In the genomic region with DNA sequence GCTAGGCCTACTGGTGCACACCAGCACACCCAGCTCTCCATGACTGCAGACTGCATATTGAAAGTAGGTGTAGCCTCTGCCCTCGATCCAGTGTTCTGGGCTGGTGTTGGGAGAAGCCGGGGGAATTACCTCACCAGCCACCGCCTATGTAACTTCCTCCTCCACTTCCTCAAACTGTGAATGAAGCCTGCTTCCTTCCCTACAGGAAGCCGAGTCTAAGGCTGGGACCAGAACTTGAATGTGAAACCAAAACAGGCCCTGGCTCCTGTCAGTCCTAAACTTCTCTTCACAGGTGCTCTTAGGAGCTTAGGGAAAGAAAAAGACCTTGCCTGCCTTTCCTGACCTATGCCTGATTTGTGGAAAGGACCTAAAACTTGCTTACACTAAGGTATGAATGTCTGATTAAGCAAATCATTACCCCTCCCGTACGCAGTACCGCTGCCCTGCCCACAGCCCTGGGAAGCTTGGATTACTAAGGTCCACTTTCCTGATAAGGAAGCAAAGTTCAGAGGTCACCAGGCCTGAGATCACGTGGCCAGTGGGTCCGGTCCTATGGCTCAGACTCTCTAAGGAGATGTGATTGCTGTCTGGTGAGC, we compare ENCODE assay signal across 7 mouse cellular contexts. TPM values are rescaled to one million over a fixed set of nuclear protein-coding genes. Genes with fewer than 3 reads are reported as not detected.
DNase-seq lines count a peak whose midpoint lies in the region; ATAC-seq and TF ChIP-seq lines count a peak whose summit lies in the region.

No protein-coding gene starts in this region.

- TF ChIP-seq CTCF in MEL (IDR thresholded peaks at IDR 0.05 in 2 of 3, conservative IDR thresholded peaks at IDR 0.05 in 1 of 3; ENCODE audit: control insufficient read depth in 1 of 3, insufficient read depth in 1 of 3, low read depth in 2 of 3, low read length in 3 of 3, poor library complexity in 1 of 3, severe bottlenecking in 1 of 3): no peak

- H3K4me2 ChIP-seq in lung, embryonic 15.5 days: peak overlapping the region; percentile 39
- peak overlapping the region; percentile 22 for H3K4me2 ChIP-seq in stomach, embryonic 15.5 days

- H3K36me3 ChIP-seq in MEL (ENCODE audit: control insufficient read depth in 1 of 2, insufficient read depth in 2 of 2, low read length in 2 of 2): peaks cover 0 to 18% of the 10 kb centered on the region in 2 experiments; a peak in 2 of 4 replicates
- no peaks in the 10 kb centered on the region for H3K36me3 ChIP-seq in embryonic facial prominence, embryonic 10.5 days (replicated peaks)
- H3K36me3 ChIP-seq in lung, embryonic 15.5 days: no peaks in the 10 kb centered on the region
- H3K36me3 ChIP-seq in stomach, embryonic 15.5 days: no peaks in the 10 kb centered on the region

- peak overlapping the region; percentile 47 to 70 for H3K4me3 ChIP-seq in MEL (ENCODE audit: control insufficient read depth in 1 of 2, insufficient read depth in 1 of 2, low read depth in 2 of 2, low read length in 2 of 2)
- H3K4me3 ChIP-seq in embryonic facial prominence, embryonic 10.5 days: no peak overlapping the region
- 0 out of 2 replicates have a peak overlapping the region, but pooled peaks have one; percentile 6 for H3K4me3 ChIP-seq in lung, embryonic 15.5 days
- 0 out of 2 replicates have a peak overlapping the region, but pooled peaks have one; percentile 8 for H3K4me3 ChIP-seq in stomach, embryonic 15.5 days (replicated peaks)

- no peak; the same call in 1 of the 2 replicates for ATAC-seq in lung, embryonic 15.5 days (ENCODE audit: borderline replicate concordance, extremely low read depth, low FRiP score, low TSS enrichment)
- ATAC-seq in stomach, embryonic 15.5 days (ENCODE audit: insufficient read depth, low FRiP score, low read depth): peak; percentile 20; the same call in 1 of the 2 replicates

- intact Hi-C loops in left cerebral cortex, postnatal 4 days (cut with DNase I): no loop called here

- peak overlapping the region; percentile 68 for H3K9ac ChIP-seq in MEL (ENCODE audit: control insufficient read depth, low read depth, low read length, poor library complexity, severe bottlenecking)
- no peak overlapping the region for H3K9ac ChIP-seq in lung, embryonic 15.5 days
- no peak overlapping the region for H3K9ac ChIP-seq in stomach, embryonic 15.5 days

- H3K4me1 ChIP-seq in MEL (ENCODE audit: control insufficient read depth in 1 of 2, insufficient read depth in 2 of 2, low read length in 2 of 2): peaks cover 2 to 26% of the 10 kb centered on the region in 2 experiments
- peaks cover 3% of the 10 kb centered on the region; the same call in 1 of the 2 replicates for H3K4me1 ChIP-seq in embryonic facial prominence, embryonic 10.5 days
- H3K4me1 ChIP-seq in lung, embryonic 15.5 days: 0 out of 2 replicates have a peak, but pooled peaks cover 2% of the 10 kb centered on the region
- H3K4me1 ChIP-seq in stomach, embryonic 15.5 days: 0 out of 2 replicates have a peak, but pooled peaks cover 8% of the 10 kb centered on the region

- 60% methylated on average over 9 of the region's 9 CpGs for WGBS in embryonic facial prominence, embryonic 10.5 days
- WGBS in lung, embryonic 15.5 days: 35% methylated on average over 9 of the region's 9 CpGs
- 40% methylated on average over 9 of the region's 9 CpGs for WGBS in stomach, embryonic 15.5 days

- no peaks in the 10 kb centered on the region for H3K27me3 ChIP-seq in MEL (ENCODE audit: control insufficient read depth in 1 of 2, insufficient read depth in 2 of 2, low read length in 2 of 2)
- H3K27me3 ChIP-seq in embryonic facial prominence, embryonic 10.5 days (replicated peaks; ENCODE audit: low read depth, poor library complexity, severe bottlenecking): no peaks in the 10 kb centered on the region
- H3K27me3 ChIP-seq in lung, embryonic 15.5 days: no peaks in the 10 kb centered on the region
- H3K27me3 ChIP-seq in stomach, embryonic 15.5 days (replicated peaks): no peaks in the 10 kb centered on the region

- H3K79me2 ChIP-seq in MEL (ENCODE audit: control insufficient read depth, insufficient read depth, low read length, poor library complexity): no peaks in the 10 kb centered on the region

- no peak for TF ChIP-seq RAD21 in MEL (IDR thresholded peaks at IDR 0.05; ENCODE audit: low read depth, low read length)

- H3K27ac ChIP-seq in MEL (ENCODE audit: control insufficient read depth, low read depth, low read length): peak overlapping the region; percentile 49
- peak overlapping the region; percentile 26; the same call in 1 of the 2 replicates for H3K27ac ChIP-seq in embryonic facial prominence, embryonic 10.5 days (replicated peaks)
- peak overlapping the region; percentile 55 for H3K27ac ChIP-seq in lung, embryonic 15.5 days
- peak overlapping the region; percentile 0 for H3K27ac ChIP-seq in stomach, embryonic 15.5 days

- peak; percentile 83 for DNase-seq in MEL (ENCODE audit: low read depth, low spot score)
- no peak for DNase-seq in embryonic facial prominence, embryonic 10.5 days (ENCODE audit: low spot score)
- DNase-seq in kidney, adult 11 months: peak; percentile 62
- DNase-seq in frontal cortex, postnatal 10 days (ENCODE audit: low spot score in 2 of 2): no peak
- DNase-seq in left cerebral cortex, postnatal 4 days: no peak

- peak in 1 of 2 experiments; percentile 73; a peak in 2 of 4 replicates for TF ChIP-seq POLR2A in MEL (IDR thresholded peaks at IDR 0.05; ENCODE audit: control insufficient read depth in 1 of 2, insufficient read depth in 1 of 2, low read depth in 1 of 2, low read length in 2 of 2, poor library complexity in 1 of 2)

- no peaks in the 10 kb centered on the region for H3K9me3 ChIP-seq in MEL (replicated peaks; ENCODE audit: insufficient read depth, low read length)
- H3K9me3 ChIP-seq in embryonic facial prominence, embryonic 10.5 days: no peaks in the 10 kb centered on the region
- H3K9me3 ChIP-seq in lung, embryonic 15.5 days: no peaks in the 10 kb centered on the region
- H3K9me3 ChIP-seq in stomach, embryonic 15.5 days: no peaks in the 10 kb centered on the region

- TF ChIP-seq EP300 in MEL (IDR thresholded peaks at IDR 0.05; ENCODE audit: low read depth in 1 of 2, low read length in 2 of 2): peak; percentile 17 to 37; a peak in 1 of 4 replicates

TF ChIP-seq in MEL, 35 proteins besides CTCF, POLR2A, EP300 and RAD21 (continues in another document):
- no peak for TF ChIP-seq NRF1 (IDR thresholded peaks at IDR 0.05; ENCODE audit: insufficient read depth, low read depth, low read length, poor library complexity, severe bottlenecking)
- peak; percentile 76 for TF ChIP-seq ETS1 (IDR thresholded peaks at IDR 0.05; ENCODE audit: low read depth, low read length)
- no peak for TF ChIP-seq MYC (IDR thresholded peaks at IDR 0.05; ENCODE audit: low read depth, low read length)
- TF ChIP-seq CHD1 (IDR thresholded peaks at IDR 0.05; ENCODE audit: low read depth, low read length): no peak
- TF ChIP-seq MAX (IDR thresholded peaks at IDR 0.05; ENCODE audit: low read length): peak; percentile 26; the same call in 1 of the 2 replicates
- peak; percentile 43; the same call in 1 of the 2 replicates for TF ChIP-seq MXI1 (IDR thresholded peaks at IDR 0.05; ENCODE audit: low read depth, low read length)
- TF ChIP-seq E2F4 (IDR thresholded peaks at IDR 0.05; ENCODE audit: borderline replicate concordance, low read depth, low read length): no peak
- no peak for TF ChIP-seq MAZ (IDR thresholded peaks at IDR 0.05; ENCODE audit: low read depth, low read length)
- peak; percentile 77 for TF ChIP-seq HCFC1 (IDR thresholded peaks at IDR 0.05; ENCODE audit: low read depth, low read length)
- no peak for TF ChIP-seq ZKSCAN1 (IDR thresholded peaks at IDR 0.05; ENCODE audit: low read depth, low read length)
- no peak for TF ChIP-seq UBTF (IDR thresholded peaks at IDR 0.05; ENCODE audit: borderline replicate concordance, insufficient read depth, low read depth, low read length)

RNA-seq across cellular contexts. Expression of a gene that starts 9.3 kb away (rescaled TPM):
- 0.20 and 0.69 TPM in 2 replicates for total RNA-seq in MEL (2012; rRNA removed)
- under 1 TPM in 1 of 2 experiments, not detected in 1; 0.28 TPM for polyA plus RNA-seq in MEL (2012; ENCODE audit: insufficient read depth in 1 of 2, insufficient read length in 2 of 2, low read depth in 1 of 2, low replicate concordance in 2 of 2, missing spikeins in 1 of 2)
- 4.3 and 4.4 TPM in 2 replicates for polyA plus RNA-seq in embryonic facial prominence, embryonic 10.5 days (2016; fragmentation: Nextera tagmentation; extraction: Ambion mirVana)
- polyA plus RNA-seq in lung, embryonic 15.5 days (2015; fragmentation: Nextera tagmentation; extraction: Ambion mirVana): 6.4 and 6.7 TPM in 2 replicates
- polyA plus RNA-seq in stomach, embryonic 15.5 days (2015; fragmentation: Nextera tagmentation; extraction: Ambion mirVana): 6.7 and 6.9 TPM in 2 replicates
- 1 to 10 TPM in 1 of 2 experiments, under 1 TPM in 1; 0.97 to 1.2 TPM for total RNA-seq in left cerebral cortex, postnatal 4 days (2021)

RNA-seq across cellular contexts. Expression of a gene that starts 15.4 kb away (rescaled TPM):
- total RNA-seq in MEL (2012; rRNA removed): 2.4 and 2.8 TPM in 2 replicates
- 1 to 10 TPM in 1 of 2 experiments, not detected in 1; 3.9 TPM for polyA plus RNA-seq in MEL (2012; ENCODE audit: insufficient read depth in 1 of 2, insufficient read length in 2 of 2, low read depth in 1 of 2, low replicate concordance in 2 of 2, missing spikeins in 1 of 2)
- 5.1 and 5.7 TPM in 2 replicates for polyA plus RNA-seq in embryonic facial prominence, embryonic 10.5 days (2016; fragmentation: Nextera tagmentation; extraction: Ambion mirVana)
- polyA plus RNA-seq in lung, embryonic 15.5 days (2015; fragmentation: Nextera tagmentation; extraction: Ambion mirVana): 5.1 TPM in 2 replicates
- 3.8 and 4.4 TPM in 2 replicates for polyA plus RNA-seq in stomach, embryonic 15.5 days (2015; fragmentation: Nextera tagmentation; extraction: Ambion mirVana)
- 1 to 10 TPM; 4.3 to 4.8 TPM for total RNA-seq in left cerebral cortex, postnatal 4 days (2021)

RNA-seq across cellular contexts. Expression of a gene that starts 20.4 kb away (rescaled TPM):
- 102 and 119 TPM in 2 replicates for total RNA-seq in MEL (2012; rRNA removed)
- 100 to 1,000 TPM in 1 of 2 experiments, not detected in 1; 103 TPM for polyA plus RNA-seq in MEL (2012; ENCODE audit: insufficient read depth in 1 of 2, insufficient read length in 2 of 2, low read depth in 1 of 2, low replicate concordance in 2 of 2, missing spikeins in 1 of 2)
- polyA plus RNA-seq in embryonic facial prominence, embryonic 10.5 days (2016; fragmentation: Nextera tagmentation; extraction: Ambion mirVana): 173 and 192 TPM in 2 replicates
- 111 TPM in 2 replicates for polyA plus RNA-seq in lung, embryonic 15.5 days (2015; fragmentation: Nextera tagmentation; extraction: Ambion mirVana)
- 87.0 and 89.5 TPM in 2 replicates for polyA plus RNA-seq in stomach, embryonic 15.5 days (2015; fragmentation: Nextera tagmentation; extraction: Ambion mirVana)
- total RNA-seq in left cerebral cortex, postnatal 4 days (2021): 10 to 100 TPM; 15.4 to 16.0 TPM

RNA-seq across cellular contexts. Expression of a gene that starts 48.4 kb away (rescaled TPM):
- 1.0 and 1.1 TPM in 2 replicates for total RNA-seq in MEL (2012; rRNA removed)
- 1 to 10 TPM in 1 of 2 experiments, not detected in 1; 2.6 TPM for polyA plus RNA-seq in MEL (2012; ENCODE audit: insufficient read depth in 1 of 2, insufficient read length in 2 of 2, low read depth in 1 of 2, low replicate concordance in 2 of 2, missing spikeins in 1 of 2)
- polyA plus RNA-seq in embryonic facial prominence, embryonic 10.5 days (2016; fragmentation: Nextera tagmentation; extraction: Ambion mirVana): 0.69 and 0.80 TPM in 2 replicates
- 0.89 and 0.96 TPM in 2 replicates for polyA plus RNA-seq in lung, embryonic 15.5 days (2015; fragmentation: Nextera tagmentation; extraction: Ambion mirVana)
- 1.3 and 1.8 TPM in 2 replicates for polyA plus RNA-seq in stomach, embryonic 15.5 days (2015; fragmentation: Nextera tagmentation; extraction: Ambion mirVana)
- under 1 TPM; 0.52 to 0.81 TPM for total RNA-seq in left cerebral cortex, postnatal 4 days (2021)

Comparison
In these comparisons a context has a peak if more than half of its experiments do, and no peak if none do; other contexts are left out.
1. DNase-seq: peak in MEL (single experiment) and kidney, adult 11 months (single experiment); none in embryonic facial prominence, embryonic 10.5 days (single experiment), frontal cortex, postnatal 10 days (0 of 2) and left cerebral cortex, postnatal 4 days (single experiment).
2. H3K27ac ChIP-seq: peak in every context shown above with its lines; median percentile 55 in lung, embryonic 15.5 days; 49 in MEL; 26 in embryonic facial prominence, embryonic 10.5 days; 0 in stomach, embryonic 15.5 days.